Mouse (Mus musculus) ES-Bruce4 (cell line): Measurements from ENCODE around the gene Nol10.

ENCODE experiments used
- CTCF ChIP-seq: IDR thresholded peaks from one replicate; pipeline ENCODE4 v1.8.1; 2011; ENCODE audit warnings: low read depth, low read length
- POLR2A ChIP-seq: IDR thresholded peaks from one replicate; pipeline ENCODE4 v1.8.1; 2011; ENCODE audit warnings: low read length; ENCODE audit not compliant: insufficient read depth

GRCm38 (mm10) chr12:17318453-17318852 is 29.8 kb upstream of the Nol10 start:
- TF ChIP-seq POLR2A (no peak), CTCF (no peak)
